Mouse (Mus musculus) brain, embryonic 14.5 days (tissue): ENCODE measurements at regions not wholly inside any gene's neighbourhood (a gene's known extent, or its start where the extent isn't known, plus 50 kb on each side); places are given as distances from the start of the nearest gene placed in this dataset.

ENCODE experiments used
- DNase-seq: peaks from one replicate; pipeline ENCODE4 v3.0.0-alpha.2; 2011; ENCODE audit warnings: low read depth
- CTCF ChIP-seq: fragments of 200-500 bp; IDR thresholded peaks from 2 replicates; pipeline ENCODE4 v1.5.1; 2012; ENCODE audit warnings: inconsistent platforms, mild to moderate bottlenecking, moderate library complexity, borderline replicate concordance; ENCODE audit not compliant: insufficient read depth, insufficient read length; ENCODE audit errors: extremely low read depth
- POLR2A ChIP-seq: fragments of 200-500 bp; IDR thresholded peaks from 2 replicates; pipeline ENCODE4 v1.6.1; 2012; ENCODE audit warnings: mild to moderate bottlenecking, inconsistent platforms, borderline replicate concordance; ENCODE audit not compliant: poor library complexity, insufficient read depth, insufficient read length, severe bottlenecking; ENCODE audit errors: extremely low read depth

DNA sequence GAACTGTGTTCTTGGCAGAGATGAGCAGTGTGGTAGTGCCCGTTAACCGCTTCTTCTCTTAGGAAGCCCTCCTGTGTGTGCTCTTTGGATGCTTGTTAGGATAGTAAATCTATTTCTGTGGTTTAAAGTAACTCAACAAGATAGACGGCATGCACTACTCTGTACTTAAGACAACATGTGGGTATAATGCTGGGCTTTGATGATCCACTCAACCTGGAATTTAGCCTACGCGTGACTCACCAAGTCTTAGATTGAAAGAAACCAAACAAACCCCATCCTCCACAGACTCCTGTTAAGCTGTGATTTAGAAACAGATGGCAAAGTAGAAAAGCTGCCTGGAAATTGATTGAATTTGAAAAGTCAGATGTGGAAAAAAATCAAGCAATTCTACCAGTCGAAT lies 673.5 kb downstream of the Olfm4 start:
- DNase-seq: peak; percentile 28
- TF ChIP-seq POLR2A (no peak), CTCF (no peak)

DNA sequence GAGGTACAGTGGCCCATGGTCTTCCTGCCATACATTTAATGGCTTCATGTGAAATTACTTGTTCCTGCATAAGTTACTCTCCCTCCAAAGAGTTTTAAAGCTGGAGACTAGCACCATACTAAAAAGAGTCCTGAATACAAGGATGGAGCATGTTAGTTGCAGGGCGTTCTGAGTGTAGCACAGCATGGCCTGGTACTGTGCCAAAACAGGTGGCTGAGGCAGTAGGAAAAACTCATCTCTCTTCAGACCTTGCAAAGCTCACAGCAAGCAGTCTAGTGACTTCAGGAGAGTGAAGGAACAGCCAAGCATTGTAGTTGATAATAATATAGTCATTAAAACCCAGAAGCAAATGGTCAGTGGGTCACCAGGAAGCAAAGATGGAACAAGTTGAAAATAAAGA lies 699.0 kb downstream of the Olfm4 start:
- peak; percentile 49 for DNase-seq
- TF ChIP-seq CTCF (no peak), POLR2A (no peak)

DNA sequence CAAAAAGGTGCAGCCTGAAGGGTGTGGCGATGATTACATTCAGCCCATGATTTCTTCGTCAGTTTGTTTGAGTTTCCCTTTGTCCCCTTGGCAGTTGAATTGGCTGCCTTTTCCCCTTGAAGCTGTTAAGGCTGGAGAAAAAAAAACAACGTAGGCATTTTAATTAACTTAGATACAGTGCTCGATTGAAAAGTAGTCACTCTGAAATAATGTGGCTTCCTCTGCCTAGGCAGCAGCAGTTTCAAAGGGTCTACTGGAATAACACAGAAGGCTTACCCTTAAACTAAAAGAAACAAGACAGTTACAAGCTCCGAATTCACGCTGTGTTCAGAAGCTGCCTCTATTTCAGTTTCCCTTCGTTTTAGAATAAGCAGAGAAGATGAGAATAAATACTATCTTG lies 699.4 kb downstream of the Olfm4 start:
- no peak for TF ChIP-seq CTCF
- no peak for TF ChIP-seq POLR2A
- DNase-seq: peak; percentile 76

DNA sequence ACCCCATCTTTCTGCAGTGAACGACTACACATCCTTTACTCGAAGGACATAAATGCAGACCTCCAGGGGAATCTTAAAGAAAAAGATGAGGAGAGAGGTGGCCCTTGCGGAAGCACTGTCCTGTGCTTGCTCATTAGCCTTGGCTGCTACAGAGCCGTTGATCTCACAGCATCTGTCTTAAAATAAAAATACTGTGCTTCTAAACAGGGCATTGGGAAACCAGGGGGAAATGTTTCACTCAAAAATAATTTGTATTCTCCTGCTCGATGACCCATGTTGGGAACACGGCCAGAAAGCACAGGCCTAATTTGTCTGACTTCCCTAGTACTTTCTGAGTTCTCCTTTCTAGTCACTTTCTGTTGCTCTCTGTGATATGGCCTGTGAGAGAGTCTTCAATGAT lies 699.8 kb downstream of the Olfm4 start:
- peak; percentile 56 for DNase-seq
- TF ChIP-seq CTCF: no peak
- no peak for TF ChIP-seq POLR2A

DNA sequence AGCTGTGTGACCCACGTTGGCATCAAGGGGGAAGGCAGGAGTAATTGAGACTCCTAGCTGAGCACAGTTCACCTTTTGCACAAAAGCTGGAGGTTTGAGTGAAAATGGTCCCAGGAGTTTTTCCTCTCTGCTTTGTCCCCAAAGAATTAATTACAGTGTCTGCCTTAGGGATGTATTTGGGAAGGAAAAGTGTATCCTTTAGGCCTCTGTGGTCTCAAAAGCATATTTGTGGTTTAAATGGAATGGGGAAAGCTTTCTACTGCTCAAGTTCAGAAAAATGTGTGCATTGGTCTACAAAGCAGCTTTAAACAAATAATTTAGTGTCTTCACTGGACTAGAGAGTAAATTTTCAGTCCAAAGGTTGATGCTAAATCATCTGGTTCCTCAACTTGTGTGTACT lies 706.6 kb downstream of the Olfm4 start:
- DNase-seq: peak; percentile 45
- TF ChIP-seq POLR2A: no peak
- TF ChIP-seq CTCF: no peak

DNA sequence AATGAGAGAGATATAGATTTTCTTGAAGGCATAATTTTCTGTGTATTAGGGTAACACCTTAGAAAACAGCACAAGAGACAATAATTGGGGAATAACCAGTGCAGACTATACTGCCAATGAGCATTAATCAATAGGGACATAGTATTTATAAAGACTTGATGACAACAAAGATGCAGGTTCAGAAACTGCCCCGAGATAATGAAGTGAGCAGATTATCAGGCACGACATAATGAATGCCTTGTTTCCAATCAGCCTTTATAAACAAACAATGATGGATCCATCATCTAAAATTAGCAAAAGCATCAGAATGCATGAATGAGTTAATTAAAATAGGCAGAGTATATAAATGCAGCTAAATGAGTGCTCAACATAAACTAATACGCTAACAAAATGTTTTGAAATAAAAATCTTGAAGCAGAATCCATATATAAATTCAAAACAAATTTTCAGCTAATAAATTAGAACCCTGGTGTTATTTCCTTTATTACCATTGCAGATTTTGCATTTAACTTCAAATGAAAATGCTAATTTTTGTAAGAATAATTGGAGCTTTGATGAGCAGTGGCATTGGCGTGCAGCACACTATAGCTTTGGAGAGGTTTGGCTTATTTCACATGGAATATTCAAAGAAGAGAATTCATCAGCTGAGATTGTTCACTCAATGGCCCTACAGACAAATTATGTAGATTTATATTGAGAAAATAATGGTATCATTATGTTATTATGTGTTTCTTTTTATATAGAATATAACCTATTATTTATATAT lies 739.1 kb downstream of the Olfm4 start:
- peak; percentile 72 for DNase-seq
- TF ChIP-seq POLR2A (no peak), CTCF (no peak)

DNA sequence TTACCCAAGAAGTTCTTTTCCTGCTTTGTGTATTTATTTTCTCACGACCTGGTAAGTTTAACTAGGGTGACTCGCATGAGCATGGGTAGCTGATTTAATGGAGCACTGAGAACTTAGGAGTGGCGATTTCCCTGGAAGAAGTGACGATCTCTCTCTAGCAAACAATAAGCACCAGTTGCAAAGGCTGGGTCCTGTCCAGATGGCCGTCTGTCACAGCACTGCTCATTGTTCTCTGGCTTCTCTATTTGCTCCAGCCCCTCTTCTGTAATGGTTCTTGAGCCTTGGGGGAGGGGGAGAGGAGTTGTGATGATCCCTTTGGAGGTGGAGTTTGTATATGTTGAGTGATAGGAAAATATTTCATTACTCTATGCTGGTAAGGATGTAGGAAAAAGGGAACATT lies 747.3 kb downstream of the Olfm4 start:
- TF ChIP-seq CTCF (no peak), POLR2A (no peak)
- DNase-seq: peak; percentile 43
